Mouse (Mus musculus) limb, embryonic 11.5 days (tissue): ENCODE results near the gene Vmn1r149. TPM values are rescaled to one million over a fixed set of nuclear protein-coding genes. Genes with fewer than 3 reads are reported as not detected.
"Not testable (repeated sequence)": the region's sequence is repeated elsewhere in the genome, so short reads cannot be mapped to it uniquely, and the experiment has no call there.

Source experiments
- ATAC-seq: fragments of 200-750 bp; cut with Nextera tagmentation; 2 replicates; pipeline ENCODE4 v1.8.0; 2017; ENCODE audit warnings: low read depth; ENCODE audit not compliant: insufficient number of reproducible peaks, low FRiP score, low TSS enrichment
- DNase-seq: peaks from one replicate; pipeline ENCODE4 v3.0.0-alpha.2; 2015; ENCODE audit warnings: low spot score
- H3K27ac ChIP-seq: fragments of 300-500 bp; sonication (generic); replicated peaks from 2 replicates; pipeline ENCODE4 v1.5.1; 2014; ENCODE audit warnings: low read depth, mild to moderate bottlenecking, low read length
- H3K27me3 ChIP-seq: fragments of 300-500 bp; sonication (generic); 2 replicates; pipeline ENCODE4 v1.6.1; 2014; ENCODE audit warnings: mild to moderate bottlenecking, low read length, mixed read lengths; ENCODE audit not compliant: control insufficient read depth, insufficient read depth
- H3K36me3 ChIP-seq: fragments of 300-500 bp; sonication (generic); 2 replicates; pipeline ENCODE4 v1.6.1; 2014; ENCODE audit warnings: mild to moderate bottlenecking, low read length, moderate library complexity, mixed read lengths; ENCODE audit not compliant: control insufficient read depth, insufficient read depth
- H3K4me1 ChIP-seq: fragments of 300-500 bp; sonication (generic); 2 replicates; pipeline ENCODE4 v1.6.1; 2014; ENCODE audit warnings: low read length, mixed read lengths; ENCODE audit not compliant: control insufficient read depth, insufficient read depth
- H3K4me2 ChIP-seq: fragments of 300-500 bp; sonication (generic); 2 replicates; pipeline ENCODE4 v1.6.1; 2014; ENCODE audit warnings: low read depth, mild to moderate bottlenecking, moderate library complexity; ENCODE audit not compliant: severe bottlenecking
- H3K4me3 ChIP-seq: fragments of 300-500 bp; sonication (generic); 2 replicates; pipeline ENCODE4 v1.5.1; 2014; ENCODE audit warnings: low read depth, low read length
- H3K9ac ChIP-seq: fragments of 300-500 bp; sonication (generic); 2 replicates; pipeline ENCODE4 v1.6.1; 2014; ENCODE audit warnings: mild to moderate bottlenecking, low read length
- H3K9me3 ChIP-seq: fragments of 300-500 bp; sonication (generic); 2 replicates; pipeline ENCODE4 v1.6.1; 2016; ENCODE audit warnings: low read length; ENCODE audit not compliant: control insufficient read depth
- WGBS: fragments of 180-500 bp; shearing (Covaris S2); extraction: QIAGEN DNeasy Blood & Tissue Kit; methylation state at CpG from one replicate; pipeline ENCODE4 v1.1.7; 2014; 5-methylcytosine and 5-hydroxymethylcytosine counted together
- polyA plus RNA-seq: library from polyadenylated mRNA; unstranded; fragments of >200 nt; fragmentation: Nextera tagmentation; extraction: Ambion mirVana; gene quantifications from 2 replicates; pipeline ENCODE4 v1.2.1, GENCODE M21; 2014

The Vmn1r149 gene
- not detected in 2 replicates for polyA plus RNA-seq

GRCm38 (mm10) chr7:22438129-22438528 is at the start of gene Vmn1r149:
Gene Vmn1r149 (minus strand): TSS chr7:22438229.
- H3K4me1 ChIP-seq, H3K4me2 ChIP-seq, ATAC-seq, H3K9ac ChIP-seq, H3K9me3 ChIP-seq, H3K4me3 ChIP-seq, H3K27ac ChIP-seq, H3K27me3 ChIP-seq, DNase-seq, H3K36me3 ChIP-seq: not testable (repeated sequence)
- WGBS, result no CpG with 5 or more reads among the region's 2 CpGs

DNA sequence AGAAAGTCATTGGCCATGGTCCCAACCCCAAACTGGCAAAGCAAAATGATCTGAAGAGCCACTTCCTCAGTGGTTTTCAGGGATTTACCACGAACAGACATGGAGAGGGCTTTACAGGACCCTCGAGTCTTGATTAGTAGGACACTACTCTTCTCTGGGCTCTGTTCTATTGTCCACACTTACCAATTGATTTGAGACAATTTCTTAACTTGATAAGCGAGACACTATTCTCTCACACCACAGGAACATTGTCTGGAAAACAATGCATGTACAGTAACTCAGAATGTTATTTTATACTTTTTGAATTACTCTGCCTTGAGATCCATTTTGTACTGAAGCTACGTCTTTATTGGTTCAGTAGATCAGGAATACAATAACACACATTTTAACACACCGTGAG is 25.9 kb upstream of the Vmn1r149 start, which contains the start of gene Gm10665:
Gm10665 (minus strand) TSS at position 101 of the 400 bp plus-strand sequence.
- H3K27ac ChIP-seq, DNase-seq, H3K9me3 ChIP-seq, H3K27me3 ChIP-seq, H3K4me3 ChIP-seq, H3K4me2 ChIP-seq, H3K4me1 ChIP-seq, ATAC-seq, H3K9ac ChIP-seq, H3K36me3 ChIP-seq: not testable (repeated sequence)
- no CpG with 5 or more reads among the region's 5 CpGs for WGBS

DNA sequence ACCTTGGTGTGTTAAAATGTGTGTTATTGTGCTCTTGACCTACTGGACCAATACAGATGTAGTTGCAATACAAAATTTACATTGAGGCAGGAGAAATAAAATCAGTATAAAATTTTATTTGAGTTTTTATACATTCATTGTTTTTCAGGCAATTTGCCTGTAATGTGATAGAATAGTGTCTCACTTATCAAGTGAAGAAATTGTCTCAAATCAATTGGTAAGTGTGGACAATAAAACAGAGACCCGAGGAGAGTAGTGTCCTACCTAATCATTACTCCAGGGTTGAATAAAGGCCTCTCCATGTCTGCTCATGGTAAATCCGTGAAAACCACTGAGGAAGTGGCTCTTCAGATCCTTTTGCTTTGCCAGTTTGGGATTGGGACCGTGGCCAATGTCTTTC is 24.7 kb downstream of the Vmn1r149 start, which contains the start of gene Vmn1r148:
Vmn1r148 (plus strand) TSS at position 301 of the 400 bp plus-strand sequence.
- no CpG with 5 or more reads among the region's 3 CpGs for WGBS
- H3K27me3 ChIP-seq, ATAC-seq, H3K9ac ChIP-seq, H3K4me2 ChIP-seq, H3K4me1 ChIP-seq, H3K9me3 ChIP-seq, H3K4me3 ChIP-seq, H3K27ac ChIP-seq, DNase-seq, H3K36me3 ChIP-seq: not testable (repeated sequence)

Other genes starting within 250 kb of the Vmn1r149 start
- not detected in 2 replicates for gene Vmn1r143, start 248.9 kb downstream of the Vmn1r149 start, polyA plus RNA-seq
- not detected in 2 replicates for gene Gm8653, start 237.0 kb downstream of the Vmn1r149 start, polyA plus RNA-seq
- not detected in 2 replicates for gene Gm8453, start 208.7 kb downstream of the Vmn1r149 start, polyA plus RNA-seq
- not detected in 2 replicates for gene Gm4187, start 108.5 kb downstream of the Vmn1r149 start, polyA plus RNA-seq
- gene Gm8660, start 67.2 kb downstream of the Vmn1r149 start, polyA plus RNA-seq, result not detected in 2 replicates
- gene Vmn1r148, start 24.6 kb downstream of the Vmn1r149 start, polyA plus RNA-seq, result not detected in 2 replicates
- not detected in 2 replicates for gene Gm10665, start 25.8 kb upstream of the Vmn1r149 start, polyA plus RNA-seq
- not detected in 2 replicates for gene Vmn1r151, start 61.4 kb upstream of the Vmn1r149 start, polyA plus RNA-seq
- gene Vmn1r152, start 84.7 kb upstream of the Vmn1r149 start, polyA plus RNA-seq, result not detected in 2 replicates
- not detected in 2 replicates for gene Gm8677, start 96.7 kb upstream of the Vmn1r149 start, polyA plus RNA-seq
- not detected in 2 replicates for gene Gm4201, start 127.1 kb upstream of the Vmn1r149 start, polyA plus RNA-seq
- not detected in 2 replicates for gene Gm4565, start 149.9 kb upstream of the Vmn1r149 start, polyA plus RNA-seq
- not detected in 2 replicates for gene Vmn1r155, start 219.8 kb upstream of the Vmn1r149 start, polyA plus RNA-seq